Mouse (Mus musculus) kidney, embryonic 16.5 days (tissue): ENCODE measurements around the gene Ankrd11. TPM values are rescaled to one million over a fixed set of nuclear protein-coding genes. Genes with fewer than 3 reads are reported as not detected.
"Not testable (repeated sequence)": the region's sequence is repeated elsewhere in the genome, so short reads cannot be mapped to it uniquely, and the experiment has no call there.

Source experiments
- ATAC-seq: fragments of 200-750 bp; cut with Nextera tagmentation; 2 replicates; pipeline ENCODE4 v1.8.0; 2017; ENCODE audit warnings: moderate TSS enrichment; ENCODE audit not compliant: low FRiP score, low TSS enrichment
- H3K27ac ChIP-seq: fragments of 300-500 bp; sonication (generic); 2 replicates; pipeline ENCODE4 v1.5.1; 2014; ENCODE audit warnings: low read length
- H3K27me3 ChIP-seq: fragments of 300-500 bp; sonication (generic); 2 replicates; pipeline ENCODE4 v1.6.1; 2014; ENCODE audit warnings: low read length, control low read depth, mixed read lengths; ENCODE audit not compliant: insufficient read depth
- H3K36me3 ChIP-seq: fragments of 300-500 bp; sonication (generic); 2 replicates; pipeline ENCODE4 v1.6.1; 2014; ENCODE audit warnings: low read length, control low read depth, mixed read lengths; ENCODE audit not compliant: insufficient read depth
- H3K4me1 ChIP-seq: fragments of 300-500 bp; sonication (generic); 2 replicates; pipeline ENCODE4 v1.6.1; 2014; ENCODE audit warnings: low read length, control low read depth, mixed read lengths; ENCODE audit not compliant: insufficient read depth
- H3K4me2 ChIP-seq: fragments of 300-500 bp; sonication (generic); replicated peaks from 2 replicates; pipeline ENCODE4 v1.6.1; 2014; ENCODE audit warnings: low read depth, low read length
- H3K4me3 ChIP-seq: fragments of 300-500 bp; sonication (generic); 2 replicates; pipeline ENCODE4 v1.5.1; 2014; ENCODE audit warnings: mild to moderate bottlenecking, low read length
- H3K9ac ChIP-seq: fragments of 300-500 bp; sonication (generic); replicated peaks from 2 replicates; pipeline ENCODE4 v1.6.1; 2014; ENCODE audit warnings: low read length
- H3K9me3 ChIP-seq: fragments of 300-500 bp; sonication (generic); 2 replicates; pipeline ENCODE4 v1.6.1; 2016; ENCODE audit warnings: low read length, control low read depth
- WGBS: fragments of 180-500 bp; shearing (Covaris S2); extraction: QIAGEN DNeasy Blood & Tissue Kit; methylation state at CpG from one replicate; pipeline ENCODE4 v1.1.7; 2014; 5-methylcytosine and 5-hydroxymethylcytosine counted together
- polyA plus RNA-seq: library from polyadenylated mRNA; unstranded; fragments of >200 nt; fragmentation: Nextera tagmentation; extraction: Ambion mirVana; gene quantifications from 2 replicates; pipeline ENCODE4 v1.2.1, GENCODE M21; 2015

The Ankrd11 gene
- polyA plus RNA-seq, 1 experiment from 2014 or later, result 25.6 TPM

DNA sequence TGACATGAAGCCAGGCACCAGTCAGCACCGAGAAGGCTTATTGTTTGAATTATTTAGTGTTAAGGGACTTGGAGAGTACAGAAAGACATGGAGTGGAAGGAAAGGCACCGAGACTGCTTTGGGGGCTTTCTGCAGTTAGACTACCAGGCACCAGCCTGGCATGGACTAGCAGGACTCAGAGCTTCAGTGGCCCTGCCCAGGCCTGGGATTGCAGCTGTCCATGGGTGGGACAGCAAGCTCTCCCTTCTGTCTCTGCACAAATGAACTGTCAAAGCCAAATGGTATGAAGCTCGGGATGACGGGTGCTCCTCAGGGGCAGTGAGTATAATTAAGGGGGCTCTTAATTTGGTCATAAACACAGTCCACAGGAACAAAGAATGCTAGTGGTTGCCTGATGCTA lies 22.0 kb upstream of the Ankrd11 start:
- Histone ChIP-seq H3K4me2 (peak overlapping the region; percentile 68), H3K4me3 (no peak overlapping the region), H3K27ac (no peak overlapping the region), H3K36me3 (no peaks in the 10 kb centered on the region), H3K9me3 (no peaks in the 10 kb centered on the region), H3K4me1 (peaks cover 18% of the 10 kb centered on the region), H3K27me3 (no peaks in the 10 kb centered on the region), H3K9ac (peak overlapping the region; percentile 98; the same call in 1 of the 2 replicates)
- no peak for ATAC-seq
- WGBS, result 64% methylated on average over 4 of the region's 4 CpGs

GRCm38 (mm10) chr8:123062721-123063120 lies 20.6 kb upstream of the Ankrd11 start, which contains the start of gene Spg7:
Spg7 (plus strand) TSS chr8:123062942.
- H3K4me2 ChIP-seq, result no peak within 1 kb of the TSS
- H3K4me3 ChIP-seq, result no peak within 1 kb of the TSS
- no peak within 1 kb of the TSS for H3K9ac ChIP-seq
- no peaks in the 10 kb centered on the region for H3K27me3 ChIP-seq
- no peaks in the 10 kb centered on the region for H3K9me3 ChIP-seq
- no peak within 1 kb of the TSS for H3K27ac ChIP-seq
- H3K4me1 ChIP-seq, result peaks cover 18% of the 10 kb centered on the region
- ATAC-seq, result no peak
- no peaks in the 10 kb centered on the region for H3K36me3 ChIP-seq
- WGBS, result 79% methylated on average over 7 of the region's 7 CpGs

DNA sequence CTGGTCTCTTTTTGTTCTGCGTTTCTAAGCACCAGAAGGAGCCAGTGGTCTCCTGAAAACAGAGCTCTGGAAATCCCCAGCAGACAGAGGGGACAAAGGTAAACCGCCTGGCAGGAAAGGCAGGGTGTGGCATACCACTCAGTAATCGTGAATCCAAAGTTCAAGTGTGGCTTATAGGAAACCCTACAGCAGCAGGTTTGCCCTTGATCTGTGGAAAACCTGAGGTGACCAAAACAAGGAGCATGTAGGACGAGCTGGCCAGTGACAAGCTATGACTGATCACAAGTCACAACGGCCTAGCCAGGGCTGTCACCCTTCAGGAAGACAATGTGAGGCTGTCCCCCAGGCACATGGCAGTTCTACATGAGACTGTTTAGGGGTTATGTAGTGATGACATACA lies 9.4 kb upstream of the Ankrd11 start:
- H3K4me1 ChIP-seq, result 0 out of 2 replicates have a peak, but pooled peaks cover 2% of the 10 kb centered on the region
- no peak overlapping the region for H3K4me2 ChIP-seq
- peak overlapping the region; percentile 21; the same call in 1 of the 2 replicates for H3K27ac ChIP-seq
- H3K9me3 ChIP-seq, result no peaks in the 10 kb centered on the region
- H3K9ac ChIP-seq, result no peak overlapping the region
- H3K27me3 ChIP-seq, result no peaks in the 10 kb centered on the region
- WGBS, result 59% methylated on average over 5 of the region's 5 CpGs
- H3K36me3 ChIP-seq, result no peaks in the 10 kb centered on the region
- no peak for ATAC-seq
- no peak overlapping the region for H3K4me3 ChIP-seq

GRCm38 (mm10) chr8:123048402-123048801 lies 6.3 kb upstream of the Ankrd11 start:
- peak; percentile 57 for ATAC-seq
- 80% methylated on average over 7 of the region's 7 CpGs for WGBS
- no peak overlapping the region for H3K4me2 ChIP-seq
- H3K4me3 ChIP-seq, result no peak overlapping the region
- peaks cover 10% of the 10 kb centered on the region for H3K4me1 ChIP-seq
- no peaks in the 10 kb centered on the region for H3K27me3 ChIP-seq
- H3K9ac ChIP-seq, result no peak overlapping the region
- no peaks in the 10 kb centered on the region for H3K36me3 ChIP-seq
- no peaks in the 10 kb centered on the region for H3K9me3 ChIP-seq
- H3K27ac ChIP-seq, result peak overlapping the region; percentile 71

GRCm38 (mm10) chr8:123047827-123048226 lies 5.8 kb upstream of the Ankrd11 start:
- Histone ChIP-seq H3K4me2 (no peak overlapping the region), H3K27ac (peak overlapping the region; percentile 71), H3K27me3 (no peaks in the 10 kb centered on the region), H3K36me3 (no peaks in the 10 kb centered on the region), H3K4me1 (peaks cover 14% of the 10 kb centered on the region), H3K9ac (no peak overlapping the region), H3K9me3 (no peaks in the 10 kb centered on the region), H3K4me3 (no peak overlapping the region)
- 72% methylated on average over 7 of the region's 7 CpGs for WGBS
- ATAC-seq, result peak; percentile 40; the same call in 1 of the 2 replicates

GRCm38 (mm10) chr8:123046706-123047105 lies 4.6 kb upstream of the Ankrd11 start:
- Histone ChIP-seq H3K9me3 (no peaks in the 10 kb centered on the region), H3K4me1 (peaks cover 14% of the 10 kb centered on the region), H3K4me2 (no peak overlapping the region), H3K27me3 (no peaks in the 10 kb centered on the region), H3K27ac (no peak overlapping the region), H3K36me3 (no peaks in the 10 kb centered on the region), H3K9ac (no peak overlapping the region), H3K4me3 (no peak overlapping the region)
- ATAC-seq, result no peak
- 65% methylated on average over 4 of the region's 4 CpGs for WGBS

GRCm38 (mm10) chr8:123044743-123045425 lies 2.8 kb upstream of the Ankrd11 start:
- H3K4me3 ChIP-seq, H3K9ac ChIP-seq, H3K9me3 ChIP-seq, ATAC-seq, H3K4me2 ChIP-seq, H3K27me3 ChIP-seq, H3K27ac ChIP-seq, H3K36me3 ChIP-seq: not testable (repeated sequence)
- WGBS, result 95% methylated on average over 23 of the region's 23 CpGs
- H3K4me1 ChIP-seq, result peaks cover 24% of the 10 kb centered on the region

- 82% methylated on average over 3 of the region's 3 CpGs for WGBS
- no peaks in the 10 kb centered on the region for H3K9me3 ChIP-seq
- no peak overlapping the region for H3K27ac ChIP-seq
- no peaks in the 10 kb centered on the region for H3K36me3 ChIP-seq
- H3K4me2 ChIP-seq, result no peak overlapping the region
- H3K4me3 ChIP-seq, result no peak overlapping the region
- H3K4me1 ChIP-seq, result peaks cover 33% of the 10 kb centered on the region
- no peaks in the 10 kb centered on the region for H3K27me3 ChIP-seq
- no peak for ATAC-seq
- no peak overlapping the region for H3K9ac ChIP-seq
Measured at GRCm38 (mm10) chr8:123043941-123044340, 1.9 kb upstream of the Ankrd11 start.

- H3K27ac ChIP-seq, result peak overlapping the region; percentile 98
- H3K9me3 ChIP-seq, result no peaks in the 10 kb centered on the region
- no peaks in the 10 kb centered on the region for H3K27me3 ChIP-seq
- 10% methylated on average over 22 of the region's 22 CpGs for WGBS
- peak overlapping the region; percentile 78 for H3K9ac ChIP-seq
- H3K4me3 ChIP-seq, result peak overlapping the region; percentile 83
- ATAC-seq, result no peak
- no peaks in the 10 kb centered on the region for H3K36me3 ChIP-seq
- H3K4me2 ChIP-seq, result peak overlapping the region; percentile 79
- peaks cover 33% of the 10 kb centered on the region for H3K4me1 ChIP-seq
Measured at GRCm38 (mm10) chr8:123042974-123043625, 1.0 kb upstream of the Ankrd11 start.

DNA sequence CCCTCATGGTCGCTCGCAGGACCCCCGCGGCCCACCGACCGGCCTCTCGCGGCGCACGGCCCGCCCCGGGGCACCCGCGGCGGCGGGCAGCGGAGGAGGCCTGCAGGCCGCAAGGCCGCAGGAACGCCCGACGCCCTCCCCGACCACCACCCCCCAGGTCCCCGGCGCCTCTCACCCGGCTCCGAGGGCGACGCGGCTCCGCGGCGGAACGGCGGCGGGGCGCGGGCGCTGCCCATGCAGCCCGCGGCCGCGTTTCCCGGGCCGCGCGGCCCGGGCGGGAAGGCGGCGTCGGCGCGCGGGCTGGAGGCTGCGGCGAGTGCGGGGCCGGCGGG lies 337 bp downstream of the Ankrd11 start:
- peak overlapping the region; percentile 99 for H3K9ac ChIP-seq
- H3K27ac ChIP-seq, result peak overlapping the region; percentile 92
- H3K4me2 ChIP-seq, result peak overlapping the region; percentile 90
- no peaks in the 10 kb centered on the region for H3K36me3 ChIP-seq
- ATAC-seq, result peak; percentile 1; the same call in 1 of the 2 replicates
- WGBS, result 0% methylated on average over 27 of the region's 60 CpGs
- H3K9me3 ChIP-seq, result no peaks in the 10 kb centered on the region
- H3K4me3 ChIP-seq, result peak overlapping the region; percentile 83
- H3K27me3 ChIP-seq, result no peaks in the 10 kb centered on the region
- H3K4me1 ChIP-seq, result peaks cover 39% of the 10 kb centered on the region
